22 mouse cellular contexts compared by ENCODE assay signal in the genomic region with DNA sequence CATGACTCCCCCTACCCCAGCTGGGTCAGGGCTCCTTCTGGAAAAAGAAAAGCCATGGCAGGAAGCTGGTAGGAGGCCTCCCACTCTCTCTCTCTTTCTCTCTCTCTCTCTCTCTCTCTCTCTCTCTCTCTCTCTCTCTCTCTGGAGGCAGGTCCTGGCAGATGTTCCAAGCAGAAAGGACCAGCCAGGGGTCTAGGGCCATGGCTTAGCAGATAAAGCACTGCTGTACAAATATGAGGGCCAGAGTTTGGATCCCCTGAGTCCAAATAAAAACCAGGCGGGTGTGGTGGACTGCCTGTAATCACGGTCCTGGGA. TPM values are rescaled to one million over a fixed set of nuclear protein-coding genes. Genes with fewer than 3 reads are reported as not detected.
DNase-seq lines count a peak whose midpoint lies in the region; ATAC-seq and TF ChIP-seq lines count a peak whose summit lies in the region.
"Had no signal": no experiment of that assay in that cellular context is flagged by ENCODE, and none has a peak within 500 bp of the region (broad histone marks: within the 10 kb centered on the region; RNA-seq: fewer than 3 reads in every experiment).

No protein-coding gene starts in this region.

- no peak overlapping the region for H3K9ac ChIP-seq in heart, embryonic 11.5 days (ENCODE audit: low read depth, low read length)
- H3K9ac ChIP-seq in midbrain, embryonic 12.5 days (replicated peaks), result no peak overlapping the region
- no peak overlapping the region for H3K9ac ChIP-seq in midbrain, embryonic 14.5 days (replicated peaks; ENCODE audit: low read length)
- H3K9ac ChIP-seq in ES-E14 (ENCODE audit: insufficient read depth, low read depth, low read length, poor library complexity, severe bottlenecking), result no peak overlapping the region
- H3K9ac ChIP-seq: embryonic facial prominence, embryonic 15.5 days; liver, postnatal 0 days had no signal

- no peak overlapping the region for H3K4me3 ChIP-seq in heart, embryonic 10.5 days
- no peak overlapping the region for H3K4me3 ChIP-seq in heart, embryonic 11.5 days (ENCODE audit: low read depth, low read length)
- H3K4me3 ChIP-seq in midbrain, embryonic 12.5 days, result no peak overlapping the region
- H3K4me3 ChIP-seq in midbrain, embryonic 14.5 days (replicated peaks; ENCODE audit: low read depth, low read length), result no peak overlapping the region
- H3K4me3 ChIP-seq in E14TG2a.4 (replicated peaks; ENCODE audit: low read length) (peak overlapping the region; percentile 71; the same call in 1 of the 2 replicates), ES-E14 (ENCODE audit: insufficient read depth in 1 of 2, low read depth in 1 of 2, low read length in 2 of 2, poor library complexity in 1 of 2, severe bottlenecking in 1 of 2) (no peak overlapping the region)
- H3K4me3 ChIP-seq: embryonic facial prominence, embryonic 15.5 days; heart, embryonic 13.5 days had no signal

- H3K27me3 ChIP-seq in heart, embryonic 10.5 days (ENCODE audit: insufficient read depth, poor library complexity, severe bottlenecking), result peaks cover 8% of the 10 kb centered on the region; the same call in 1 of the 2 replicates
- no peaks in the 10 kb centered on the region for H3K27me3 ChIP-seq in heart, embryonic 11.5 days (ENCODE audit: control insufficient read depth, insufficient read depth, low read length)
- peaks cover 18% of the 10 kb centered on the region for H3K27me3 ChIP-seq in midbrain, embryonic 12.5 days
- H3K27me3 ChIP-seq in midbrain, embryonic 14.5 days (ENCODE audit: control insufficient read depth, insufficient read depth, low read length), result no peaks in the 10 kb centered on the region
- no peaks in the 10 kb centered on the region for H3K27me3 ChIP-seq in E14TG2a.4 (ENCODE audit: insufficient read depth, low read length)
- H3K27me3 ChIP-seq: embryonic facial prominence, embryonic 15.5 days; heart, embryonic 13.5 days had no signal

- peak; percentile 68 for DNase-seq in heart, embryonic 10.5 days (ENCODE audit: low spot score)
- no peak for DNase-seq in midbrain, embryonic 14.5 days
- no peak for DNase-seq in ES-E14 (ENCODE audit: low read depth, low spot score)
- no peak for DNase-seq in adrenal gland, adult 2 months
- DNase-seq: adrenal gland, postnatal 25 days; B cell, adult 2 months; kidney, adult 8-10 months; kidney, postnatal 10 days; left cerebral cortex, postnatal 4 days; liver; liver, postnatal 0 days; right cerebral cortex, postnatal 14 days had no signal

- no peak overlapping the region for H3K27ac ChIP-seq in heart, embryonic 10.5 days
- H3K27ac ChIP-seq in heart, embryonic 11.5 days (ENCODE audit: low read depth, low read length), result no peak overlapping the region
- H3K27ac ChIP-seq in midbrain, embryonic 12.5 days (replicated peaks), result 0 out of 2 replicates have a peak overlapping the region, but pooled peaks have one; percentile 68
- no peak overlapping the region for H3K27ac ChIP-seq in midbrain, embryonic 14.5 days (replicated peaks; ENCODE audit: low read depth, low read length)
- H3K27ac ChIP-seq in ES-E14 (ENCODE audit: insufficient read depth, low read depth, low read length, poor library complexity, severe bottlenecking), result peak overlapping the region; percentile 42; the same call in 1 of the 2 replicates
- H3K27ac ChIP-seq: embryonic facial prominence, embryonic 15.5 days; heart, embryonic 13.5 days; hindbrain, embryonic 14.5 days; macrophage; stomach, postnatal 0 days had no signal

- H3K4me1 ChIP-seq in heart, embryonic 10.5 days, result peaks cover 68% of the 10 kb centered on the region
- peaks cover 24% of the 10 kb centered on the region for H3K4me1 ChIP-seq in heart, embryonic 11.5 days (ENCODE audit: control insufficient read depth, insufficient read depth, low read length)
- peaks cover 51% of the 10 kb centered on the region for H3K4me1 ChIP-seq in midbrain, embryonic 12.5 days
- H3K4me1 ChIP-seq in midbrain, embryonic 14.5 days (ENCODE audit: control insufficient read depth, insufficient read depth, low read length), result peaks cover 23% of the 10 kb centered on the region; the same call in 1 of the 2 replicates
- H3K4me1 ChIP-seq in E14TG2a.4 (replicated peaks; ENCODE audit: low read depth, low read length) (peaks cover 92% of the 10 kb centered on the region), ES-E14 (ENCODE audit: control insufficient read depth in 2 of 2, insufficient read depth in 2 of 2, low read length in 2 of 2, poor library complexity in 1 of 2) (peaks cover 29 to 53% of the 10 kb centered on the region in 2 experiments)

- no peak for ATAC-seq in heart, embryonic 11.5 days (replicated peaks; ENCODE audit: insufficient number of reproducible peaks, low FRiP score, low TSS enrichment)
- no peak for ATAC-seq in midbrain, embryonic 12.5 days (ENCODE audit: low FRiP score, low read depth)
- ATAC-seq in midbrain, embryonic 14.5 days (ENCODE audit: low FRiP score, low TSS enrichment), result no peak
- ATAC-seq: inflammation-experienced regulatory T-cells, adult 6 months; liver, postnatal 0 days; lung, postnatal 0 days had no signal

- WGBS in heart, embryonic 10.5 days, result 71% methylated on average over 2 of the region's 2 CpGs
- WGBS in heart, embryonic 11.5 days (ENCODE audit: insufficient replicate concordance), result 65% methylated on average over 2 of the region's 2 CpGs
- WGBS in midbrain, embryonic 12.5 days, result 68% methylated on average over 2 of the region's 2 CpGs
- 63% methylated on average over 2 of the region's 2 CpGs for WGBS in midbrain, embryonic 14.5 days

- no peaks in the 10 kb centered on the region for H3K36me3 ChIP-seq in heart, embryonic 10.5 days
- H3K36me3 ChIP-seq in heart, embryonic 11.5 days (ENCODE audit: control insufficient read depth, insufficient read depth, low read length), result no peaks in the 10 kb centered on the region
- no peaks in the 10 kb centered on the region for H3K36me3 ChIP-seq in midbrain, embryonic 12.5 days
- H3K36me3 ChIP-seq in midbrain, embryonic 14.5 days (ENCODE audit: control insufficient read depth, insufficient read depth, low read length), result no peaks in the 10 kb centered on the region
- H3K36me3 ChIP-seq in E14TG2a.4 (ENCODE audit: insufficient read depth, low read length), result no peaks in the 10 kb centered on the region
- no peaks in the 10 kb centered on the region for H3K36me3 ChIP-seq in ES-E14 (ENCODE audit: control insufficient read depth, insufficient read depth, low read length, poor library complexity, severe bottlenecking)
- H3K36me3 ChIP-seq: embryonic facial prominence, embryonic 15.5 days; heart, embryonic 13.5 days had no signal

- H3K4me2 ChIP-seq in heart, embryonic 11.5 days, result no peak overlapping the region
- H3K4me2 ChIP-seq in midbrain, embryonic 12.5 days (replicated peaks), result no peak overlapping the region
- H3K4me2 ChIP-seq in midbrain, embryonic 14.5 days (ENCODE audit: low read length), result no peak overlapping the region
- H3K4me2 ChIP-seq: embryonic facial prominence, embryonic 15.5 days had no signal

- no peak for TF ChIP-seq CTCF in E14TG2a.4 (conservative IDR thresholded peaks at IDR 0.05; ENCODE audit: low read length)

- in situ Hi-C loops in ES-E14 (cut with MboI; ENCODE audit: low sequenced_read_pairs in 2 of 2, unreplicated experiment in 2 of 2), result loop anchor here in 1 of 2 experiments (5.0 to 10.0 kb wide), 2 partner anchors 49 to 216 kb away; no protein-coding TSS in a partner anchor

- H3K9me3 ChIP-seq in heart, embryonic 10.5 days, result no peaks in the 10 kb centered on the region
- no peaks in the 10 kb centered on the region for H3K9me3 ChIP-seq in heart, embryonic 11.5 days (replicated peaks; ENCODE audit: control insufficient read depth, low read length)
- H3K9me3 ChIP-seq in midbrain, embryonic 12.5 days, result no peaks in the 10 kb centered on the region
- no peaks in the 10 kb centered on the region for H3K9me3 ChIP-seq in midbrain, embryonic 14.5 days (ENCODE audit: control insufficient read depth, low read length)
- H3K9me3 ChIP-seq in E14TG2a.4 (ENCODE audit: low read length), result no peaks in the 10 kb centered on the region
- no peaks in the 10 kb centered on the region for H3K9me3 ChIP-seq in ES-E14 (ENCODE audit: control insufficient read depth, insufficient read depth, low read depth, low read length)
- H3K9me3 ChIP-seq: embryonic facial prominence, embryonic 15.5 days; heart, embryonic 13.5 days had no signal

TF ChIP-seq in ES-E14, 5 proteins besides CTCF, POLR2A, EP300 and RAD21:
- TF ChIP-seq ZNF384 (IDR thresholded peaks at IDR 0.05; ENCODE audit: low read depth, low read length) (no peak), MAFK (IDR thresholded peaks at IDR 0.05; ENCODE audit: insufficient read depth, low read depth, low read length) (no peak), HCFC1 (IDR thresholded peaks at IDR 0.05; ENCODE audit: borderline replicate concordance, insufficient read depth, low read length) (no peak), CHD2 (IDR thresholded peaks at IDR 0.05; ENCODE audit: low read depth, low read length) (no peak)

RNA-seq across cellular contexts. Expression of a gene that starts 4.6 kb away (rescaled TPM):
- polyA plus RNA-seq in heart, embryonic 10.5 days (2016; fragmentation: Nextera tagmentation; extraction: Ambion mirVana), result 3.5 and 5.7 TPM in 2 replicates
- polyA plus RNA-seq in heart, embryonic 11.5 days (2014; fragmentation: Nextera tagmentation; extraction: Ambion mirVana), result 10.2 and 12.6 TPM in 2 replicates
- polyA plus RNA-seq in midbrain, embryonic 12.5 days (2016; fragmentation: Nextera tagmentation; extraction: Ambion mirVana), result 10.8 and 11.8 TPM in 2 replicates
- 18.2 and 18.5 TPM in 2 replicates for polyA plus RNA-seq in midbrain, embryonic 14.5 days (2014; fragmentation: Nextera tagmentation; extraction: Ambion mirVana)
- total RNA-seq in ES-E14 (2012; rRNA removed), result 46.3 and 51.0 TPM in 2 replicates
- 100 to 1,000 TPM in 1 of 2 experiments, 10 to 100 TPM in 1; 75.1 to 135 TPM for total RNA-seq in adrenal gland, adult 2 months (2021)
- polyA plus RNA-seq in adrenal gland, adult 2 months (2012; rRNA removed), result 153 and 231 TPM in 2 replicates

Comparison
In these comparisons a context has a peak if more than half of its experiments do, and no peak if none do; other contexts are left out.
1. H3K27ac ChIP-seq: peak in midbrain, embryonic 12.5 days (single experiment) and ES-E14 (single experiment); none in heart, embryonic 10.5 days (single experiment), heart, embryonic 11.5 days (single experiment) and midbrain, embryonic 14.5 days (single experiment).